Mouse (Mus musculus): ENCODE measurements around the gene Ppp6c.
"Not testable (repeated sequence)": the region's sequence is repeated elsewhere in the genome, so short reads cannot be mapped to it uniquely, and the experiment has no call there.

The Ppp6c gene

GRCm38 (mm10) chr2:39226019-39226640, at the start of gene Ppp6c:
Gene Ppp6c, minus strand, starts transcription at chr2:39226451.
- in situ Hi-C loops (cut with MboI, MseI) = loop anchor here in 1 of 2 experiments (10.0 kb wide), 1 partner anchor 1781 kb away; the partner anchor contains the start of genes Rabgap1, Zbtb26 and Zbtb6

GRCm38 (mm10) chr2:39268357-39268756, 42.1 kb upstream of the Ppp6c start:
- in situ Hi-C loops (cut with MboI, MseI) = loop anchor here in 1 of 2 experiments (25.0 kb wide), 1 partner anchor 769 kb away; no protein-coding TSS in a partner anchor

GRCm38 (mm10) chr2:39252275-39252674, 26.0 kb upstream of the Ppp6c start:
- in situ Hi-C loops (cut with MboI, MseI) = loop anchor here in 1 of 2 experiments (25.0 kb wide), 1 partner anchor 785 kb away; no protein-coding TSS in a partner anchor

DNA sequence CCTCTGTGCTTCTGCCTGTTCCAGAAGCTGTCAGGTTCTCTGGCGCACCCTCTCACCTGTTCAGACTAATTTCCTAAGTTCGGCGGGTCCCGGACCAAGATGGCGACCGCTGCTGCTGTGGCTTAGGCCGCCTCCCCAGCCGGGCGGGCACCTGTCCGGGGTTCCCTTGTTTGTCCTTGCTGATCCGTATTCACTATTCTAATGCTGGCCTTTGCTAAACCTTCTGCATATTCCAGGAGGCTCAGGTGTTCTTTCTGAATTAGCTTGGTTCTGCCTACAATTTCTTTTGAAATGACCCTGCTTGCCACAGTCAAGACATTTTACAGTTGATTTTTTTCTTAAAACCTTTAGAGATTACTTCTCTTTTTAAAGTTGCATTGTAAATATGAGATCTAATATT, 20.6 kb upstream of the Ppp6c start:
- in situ Hi-C loops (cut with MboI, MseI) = not testable (repeated sequence)

DNA sequence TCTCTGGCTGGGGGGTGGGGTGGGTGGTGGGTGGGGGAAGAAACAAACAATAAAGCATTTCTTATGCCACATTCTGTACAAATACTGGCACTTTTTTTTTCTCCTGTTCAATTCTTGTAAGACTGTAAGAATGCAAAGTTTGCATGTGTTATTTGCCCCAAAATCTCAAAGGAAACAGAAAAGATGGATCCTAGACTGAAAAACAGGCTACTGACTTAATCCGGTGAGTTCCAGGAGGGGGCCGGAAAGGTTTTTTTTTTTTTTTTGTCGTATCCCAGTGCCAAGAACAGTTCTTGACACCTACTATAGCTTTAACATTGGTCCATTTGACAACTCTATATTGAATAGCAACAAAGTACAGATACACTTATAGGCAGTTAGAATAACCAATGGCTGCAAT, 480 bp upstream of the Ppp6c start:
- in situ Hi-C loops (cut with MboI, MseI) = loop anchor here in 1 of 2 experiments (10.0 kb wide), 1 partner anchor 1782 kb away; the partner anchor contains the start of genes Rabgap1, Zbtb26 and Zbtb6

DNA sequence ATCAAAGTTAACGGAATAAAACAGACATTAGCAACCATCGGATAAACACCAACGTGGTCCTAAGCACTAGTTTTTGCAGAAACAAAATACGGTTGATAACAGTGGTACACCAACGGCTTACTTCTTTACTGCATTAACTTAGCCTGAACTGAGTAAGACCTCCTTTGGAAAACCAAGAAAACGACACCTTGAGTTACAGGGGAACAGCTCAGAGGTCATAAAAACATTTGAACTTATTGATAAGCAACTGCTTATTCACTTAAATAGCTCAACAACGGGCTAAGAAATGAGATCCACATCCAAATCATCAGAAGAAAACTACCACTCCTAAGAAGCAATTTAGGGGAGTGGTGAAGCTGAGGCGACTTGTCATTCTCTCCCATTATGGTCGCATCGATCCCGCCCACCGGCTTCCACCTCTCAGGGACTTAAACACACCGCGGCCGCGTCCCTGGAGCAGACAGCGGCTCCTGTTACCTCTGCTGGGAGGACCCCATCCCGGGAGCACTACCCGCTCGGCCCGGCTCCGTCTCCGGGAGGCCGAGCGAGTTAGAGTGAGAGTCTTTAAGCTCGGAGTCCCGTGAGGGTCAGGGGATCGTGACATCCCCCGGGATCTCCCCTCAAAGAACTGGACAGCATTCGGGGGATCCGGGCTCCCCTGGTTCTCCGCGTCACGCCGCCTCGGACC, 776 bp downstream of the Ppp6c start:
- in situ Hi-C loops (cut with MboI, MseI) = loop anchor here in 1 of 2 experiments (10.0 kb wide), 1 partner anchor 1781 kb away; the partner anchor contains the start of genes Rabgap1, Zbtb26 and Zbtb6

GRCm38 (mm10) chr2:39224621-39225020, 1.6 kb downstream of the Ppp6c start:
- in situ Hi-C loops (cut with MboI, MseI) = loop anchor here in 1 of 2 experiments (10.0 to 25.0 kb wide), 2 partner anchors 1780 to 1862 kb away; partner anchors contain the start of genes Pdcl, Rabgap1, Zbtb26 and Zbtb6

- in situ Hi-C loops (cut with MboI, MseI) = loop anchor here in 1 of 2 experiments (10.0 to 25.0 kb wide), 2 partner anchors 1775 to 1858 kb away; partner anchors contain the start of genes Pdcl, Rabgap1, Zbtb26 and Zbtb6
These were observed 6.2 kb downstream of the Ppp6c start for GRCm38 (mm10) chr2:39220010-39220409.

DNA sequence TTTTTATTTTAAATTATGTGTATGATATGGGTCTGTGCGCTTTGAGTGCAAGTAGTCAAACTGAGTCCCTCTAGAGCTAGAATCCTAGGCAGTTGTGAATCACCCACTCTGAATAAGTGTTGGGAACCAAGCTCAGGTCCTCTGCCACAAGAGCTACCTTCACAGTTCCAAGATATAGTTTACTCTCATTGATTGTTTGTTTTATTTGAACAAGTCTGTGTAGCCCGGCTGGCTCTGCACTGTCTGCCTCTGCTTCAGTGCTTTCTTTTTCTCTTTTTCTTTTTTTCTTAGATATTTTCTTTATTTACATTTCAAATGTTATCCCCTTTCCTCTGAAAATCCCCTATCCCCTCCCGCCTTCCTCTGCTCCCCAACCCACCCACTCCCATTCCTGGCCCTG, 7.2 kb downstream of the Ppp6c start:
- in situ Hi-C loops (cut with MboI, MseI) = loop anchor here in 1 of 2 experiments (25.0 kb wide), 1 partner anchor 1857 kb away; the partner anchor contains the start of gene Pdcl

GRCm38 (mm10) chr2:39217150-39217549, 9.1 kb downstream of the Ppp6c start:
- in situ Hi-C loops (cut with MboI, MseI) = loop anchor here in 1 of 2 experiments (25.0 kb wide), 1 partner anchor 1855 kb away; the partner anchor contains the start of gene Pdcl

DNA sequence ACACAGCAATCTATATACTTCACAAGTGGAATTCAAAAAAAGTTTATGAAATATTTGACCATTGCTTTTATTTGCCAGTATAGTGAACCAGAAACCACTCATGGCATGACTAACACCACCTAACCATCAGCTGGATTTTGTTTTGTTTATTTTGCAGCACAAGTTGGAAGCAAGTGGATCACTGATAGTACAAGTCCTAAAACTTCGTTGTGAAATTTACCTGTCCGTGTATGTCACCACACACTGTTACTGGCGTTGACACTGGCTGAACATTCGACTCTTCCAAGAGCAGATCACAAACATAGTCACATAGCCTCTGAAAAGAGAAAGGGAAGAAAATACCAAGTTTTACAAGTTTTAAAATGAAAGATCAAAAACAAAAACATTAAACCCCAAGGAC, 15.5 kb downstream of the Ppp6c start:
- in situ Hi-C loops (cut with MboI, MseI) = loop anchor here in 1 of 2 experiments (25.0 kb wide), 1 partner anchor 1848 kb away; the partner anchor contains the start of gene Pdcl

GRCm38 (mm10) chr2:39203359-39203758, 22.9 kb downstream of the Ppp6c start:
- in situ Hi-C loops (cut with MboI, MseI) = loop anchor here in 1 of 2 experiments (25.0 kb wide), 1 partner anchor 1841 kb away; the partner anchor contains the start of gene Pdcl

DNA sequence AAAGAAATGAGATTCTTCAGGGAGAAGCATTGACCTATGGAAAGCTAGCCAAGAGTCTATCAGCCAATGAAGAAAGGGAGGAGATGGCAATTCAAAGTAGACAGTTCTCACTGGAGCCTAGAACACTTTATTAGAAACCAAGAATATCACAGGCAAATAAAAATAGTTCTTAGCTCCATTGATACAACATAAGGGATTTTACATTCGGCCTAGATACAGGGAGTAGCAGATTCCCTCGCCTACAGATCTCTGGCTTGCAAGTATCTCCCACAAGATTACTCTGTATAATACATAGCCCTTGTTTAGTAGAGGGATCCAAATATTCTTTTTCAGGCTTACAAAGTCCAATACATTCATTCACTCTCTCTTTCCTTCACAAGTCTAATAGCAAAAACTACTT, 31.4 kb downstream of the Ppp6c start:
- in situ Hi-C loops (cut with MboI, MseI) = no loop called here

- in situ Hi-C loops (cut with MboI, MseI) = no loop called here
These were observed 35.6 kb downstream of the Ppp6c start, which contains the start of gene Scai for GRCm38 (mm10) chr2:39190561-39191056. Gene Scai, minus strand, starts transcription at chr2:39190734.

GRCm38 (mm10) chr2:39189961-39190560, 36.2 kb downstream of the Ppp6c start:
- in situ Hi-C loops (cut with MboI, MseI) = no loop called here

DNA sequence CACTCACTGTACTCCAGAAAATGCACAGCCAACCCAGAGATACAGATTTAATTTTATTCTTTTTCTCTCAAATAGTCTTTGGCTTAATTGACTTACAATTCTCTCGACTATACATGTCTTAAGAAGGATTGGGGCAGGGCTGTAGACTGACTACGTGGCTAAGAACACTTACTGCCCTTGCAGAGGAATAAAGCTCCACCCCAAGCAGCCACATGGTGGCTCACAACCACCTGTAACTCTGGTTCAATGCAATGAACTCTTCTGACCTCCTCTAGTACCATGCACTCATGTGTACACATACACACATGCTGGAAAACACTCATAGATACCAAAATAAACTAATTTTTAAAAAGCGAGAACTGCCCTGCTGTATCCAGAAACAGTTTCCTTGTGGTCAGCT, 40.3 kb downstream of the Ppp6c start:
- in situ Hi-C loops (cut with MboI, MseI) = no loop called here

- in situ Hi-C loops (cut with MboI, MseI) = no loop called here
These were observed 42.7 kb downstream of the Ppp6c start for GRCm38 (mm10) chr2:39183587-39183986.

GRCm38 (mm10) chr2:39160996-39161395, 65.3 kb downstream of the Ppp6c start:
- in situ Hi-C loops (cut with MboI, MseI) = no loop called here

GRCm38 (mm10) chr2:39157916-39158315, 68.3 kb downstream of the Ppp6c start:
- in situ Hi-C loops (cut with MboI, MseI) = no loop called here

- in situ Hi-C loops (cut with MboI, MseI) = no loop called here
These were observed 69.4 kb downstream of the Ppp6c start for GRCm38 (mm10) chr2:39156821-39157220.

- in situ Hi-C loops (cut with MboI, MseI) = no loop called here
These were observed 75.3 kb downstream of the Ppp6c start for GRCm38 (mm10) chr2:39150943-39151342.
